Mouse (Mus musculus) olfactory bulb, adult 2 months (tissue): ENCODE measurements around the gene Ubox5.
"Not testable (repeated sequence)": the region's sequence is repeated elsewhere in the genome, so short reads cannot be mapped to it uniquely, and the experiment has no call there.

Experiments used
- CTCF ChIP-seq: fragments of 200-500 bp; IDR thresholded peaks from 2 replicates; pipeline ENCODE4 v1.5.1; 2012; ENCODE audit warnings: low read depth, mild to moderate bottlenecking, low read length, moderate library complexity; ENCODE audit not compliant: insufficient read depth
- POLR2A ChIP-seq: fragments of 200-500 bp; IDR thresholded peaks from 2 replicates; pipeline ENCODE4 v1.6.1; 2012; ENCODE audit warnings: mild to moderate bottlenecking, low read depth, low read length, moderate library complexity; ENCODE audit not compliant: insufficient read depth

DNA sequence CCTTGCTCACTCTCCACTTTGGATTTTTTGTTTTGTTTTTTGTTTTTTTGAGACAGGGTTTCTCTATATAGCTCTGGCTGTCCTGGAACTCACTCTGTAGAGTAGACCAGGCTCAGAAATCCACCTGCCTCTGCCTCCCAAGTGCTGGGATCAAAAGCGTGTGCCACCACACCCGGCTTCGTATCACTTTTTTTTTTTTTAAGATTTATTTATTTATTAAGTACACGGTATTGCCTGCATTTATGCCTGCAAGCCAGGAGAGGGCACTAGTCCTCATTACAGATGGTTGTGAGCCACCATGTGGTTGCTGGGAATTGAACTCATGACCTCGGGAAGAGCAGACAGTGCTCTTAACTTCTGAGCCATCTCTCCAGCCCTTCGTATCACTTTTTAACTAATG is 19.2 kb upstream of the Ubox5 start:
- not testable (repeated sequence) for TF ChIP-seq POLR2A, CTCF
